Mouse (Mus musculus) heart, embryonic 15.5 days (tissue): Measurements from ENCODE around the gene Zic1. TPM values are rescaled to one million over a fixed set of nuclear protein-coding genes. Genes with fewer than 3 reads are reported as not detected.

Source experiments
- ATAC-seq: fragments of 200-750 bp; cut with Nextera tagmentation; replicated peaks from 2 replicates; pipeline ENCODE4 v1.8.0; 2017; ENCODE audit warnings: low read depth, moderate TSS enrichment; ENCODE audit not compliant: insufficient number of reproducible peaks, insufficient read depth, low FRiP score
- H3K27ac ChIP-seq: fragments of 300-500 bp; sonication (generic); 2 replicates; pipeline ENCODE4 v1.5.1; 2015; ENCODE audit warnings: mild to moderate bottlenecking, inconsistent platforms
- H3K27me3 ChIP-seq: fragments of 300-500 bp; sonication (generic); 2 replicates; pipeline ENCODE4 v1.6.1; 2015; ENCODE audit warnings: inconsistent platforms
- H3K36me3 ChIP-seq: fragments of 300-500 bp; sonication (generic); 2 replicates; pipeline ENCODE4 v1.6.1; 2015; ENCODE audit warnings: mild to moderate bottlenecking, inconsistent platforms
- H3K4me1 ChIP-seq: fragments of 300-500 bp; sonication (generic); replicated peaks from 2 replicates; pipeline ENCODE4 v1.6.1; 2015; ENCODE audit warnings: inconsistent platforms
- H3K4me2 ChIP-seq: fragments of 300-500 bp; sonication (generic); 2 replicates; pipeline ENCODE4 v1.6.1; 2015; ENCODE audit warnings: inconsistent platforms, mild to moderate bottlenecking, moderate library complexity
- H3K4me3 ChIP-seq: fragments of 300-500 bp; sonication (generic); 2 replicates; pipeline ENCODE4 v1.5.1; 2015; ENCODE audit warnings: mild to moderate bottlenecking, inconsistent platforms
- H3K9ac ChIP-seq: fragments of 300-500 bp; sonication (generic); 2 replicates; pipeline ENCODE4 v1.6.1; 2015; ENCODE audit warnings: mild to moderate bottlenecking, inconsistent platforms
- H3K9me3 ChIP-seq: fragments of 300-500 bp; sonication (generic); replicated peaks from 2 replicates; pipeline ENCODE4 v1.6.1; 2016; ENCODE audit warnings: inconsistent platforms
- WGBS: fragments of 180-500 bp; shearing (Covaris S2); methylation state at CpG from one replicate; pipeline ENCODE4 v1.1.7; 2015; ENCODE audit warnings: mixed read lengths; 5-methylcytosine and 5-hydroxymethylcytosine counted together
- polyA plus RNA-seq: library from polyadenylated mRNA; unstranded; fragments of >200 nt; fragmentation: Nextera tagmentation; extraction: Ambion mirVana; gene quantifications from 2 replicates; pipeline ENCODE4 v1.2.1, GENCODE M21; 2015

Zic1 gene
- polyA plus RNA-seq, 1 experiment from 2014 or later = 0.13 TPM

DNA sequence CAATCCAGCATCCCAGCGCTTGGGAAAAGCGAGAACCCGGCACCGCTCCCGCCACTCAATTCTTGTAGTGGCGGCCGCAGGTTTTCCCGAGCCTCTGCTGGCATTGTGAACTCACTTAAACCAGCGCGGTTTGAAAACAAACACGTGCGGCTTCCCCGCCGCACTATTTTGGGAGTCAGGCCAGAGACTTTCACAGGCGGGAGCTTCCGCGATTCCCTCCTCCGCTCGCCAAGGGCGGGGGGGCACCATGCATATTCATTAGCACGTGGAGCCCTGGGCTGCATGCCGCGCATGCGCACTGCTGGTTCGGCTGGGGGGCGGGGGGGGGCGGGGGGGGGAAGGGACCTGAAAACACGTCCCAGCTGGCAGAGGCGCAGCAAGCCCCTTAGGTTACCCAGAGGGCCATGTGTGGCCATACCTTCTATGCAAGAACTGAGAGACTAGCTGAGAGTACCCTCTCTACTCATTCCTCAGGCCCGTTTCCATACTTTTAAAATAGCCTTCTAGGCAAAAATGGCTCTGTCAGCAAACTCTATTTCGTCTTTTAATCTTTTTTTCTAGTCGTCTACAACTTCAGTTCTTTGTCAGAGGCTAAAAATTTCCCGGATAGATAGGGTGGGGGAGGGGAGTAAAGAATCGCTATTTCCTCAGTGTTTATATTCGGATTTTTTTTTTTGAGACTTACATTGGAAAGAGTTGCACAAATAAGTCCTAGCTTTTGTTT, 9.8 kb downstream of the Zic1 start:
- Histone ChIP-seq H3K36me3 (no peaks in the 10 kb centered on the region), H3K27ac (no peak overlapping the region), H3K9me3 (no peaks in the 10 kb centered on the region), H3K9ac (no peak overlapping the region), H3K27me3 (peaks cover 93% of the 10 kb centered on the region), H3K4me2 (peak overlapping the region; percentile 58), H3K4me3 (peak overlapping the region; percentile 34), H3K4me1 (peaks cover 10% of the 10 kb centered on the region)
- WGBS = 1% methylated on average over 35 of the region's 35 CpGs
- 0 out of 2 replicates have a peak, but pooled peaks have one; percentile 50 for ATAC-seq

- Histone ChIP-seq H3K27me3 (peaks cover 93% of the 10 kb centered on the region), H3K4me1 (peaks cover 12% of the 10 kb centered on the region), H3K36me3 (no peaks in the 10 kb centered on the region), H3K4me3 (peak overlapping the region; percentile 34), H3K27ac (no peak overlapping the region), H3K9ac (no peak overlapping the region), H3K9me3 (no peaks in the 10 kb centered on the region), H3K4me2 (peak overlapping the region; percentile 58)
- ATAC-seq = no peak
- WGBS = under 1% methylated on average over 7 of the region's 7 CpGs
These were observed 10.4 kb downstream of the Zic1 start for GRCm38 (mm10) chr9:91355270-91355589.

- ATAC-seq = no peak
- Histone ChIP-seq H3K4me3 (no peak overlapping the region), H3K9me3 (no peaks in the 10 kb centered on the region), H3K27me3 (peaks cover 93% of the 10 kb centered on the region), H3K36me3 (no peaks in the 10 kb centered on the region), H3K27ac (no peak overlapping the region), H3K9ac (no peak overlapping the region), H3K4me2 (no peak overlapping the region), H3K4me1 (peaks cover 12% of the 10 kb centered on the region)
- WGBS = 10% methylated on average over 22 of the region's 22 CpGs
These were observed 11.0 kb downstream of the Zic1 start for GRCm38 (mm10) chr9:91354434-91355269.

- no peak for ATAC-seq
- Histone ChIP-seq H3K36me3 (no peaks in the 10 kb centered on the region), H3K4me1 (peaks cover 12% of the 10 kb centered on the region), H3K9ac (no peak overlapping the region), H3K9me3 (no peaks in the 10 kb centered on the region), H3K4me3 (no peak overlapping the region), H3K27ac (no peak overlapping the region), H3K27me3 (peaks cover 90% of the 10 kb centered on the region), H3K4me2 (no peak overlapping the region)
- WGBS = 8% methylated on average over 37 of the region's 37 CpGs
These were observed 11.8 kb downstream of the Zic1 start for GRCm38 (mm10) chr9:91353551-91354433.

GRCm38 (mm10) chr9:91352786-91353185, 12.8 kb downstream of the Zic1 start:
- Histone ChIP-seq H3K4me1 (peaks cover 12% of the 10 kb centered on the region), H3K4me3 (no peak overlapping the region), H3K27me3 (peaks cover 86% of the 10 kb centered on the region), H3K9me3 (no peaks in the 10 kb centered on the region), H3K9ac (no peak overlapping the region), H3K27ac (no peak overlapping the region), H3K36me3 (no peaks in the 10 kb centered on the region), H3K4me2 (no peak overlapping the region)
- WGBS = 4% methylated on average over 15 of the region's 15 CpGs
- ATAC-seq = no peak

GRCm38 (mm10) chr9:91351961-91352411, 13.6 kb downstream of the Zic1 start:
- Histone ChIP-seq H3K27ac (no peak overlapping the region), H3K4me3 (no peak overlapping the region), H3K4me1 (peaks cover 12% of the 10 kb centered on the region), H3K4me2 (no peak overlapping the region), H3K36me3 (no peaks in the 10 kb centered on the region), H3K9me3 (no peaks in the 10 kb centered on the region), H3K27me3 (peaks cover 83% of the 10 kb centered on the region), H3K9ac (no peak overlapping the region)
- ATAC-seq = no peak
- WGBS = 2% methylated on average over 13 of the region's 13 CpGs

GRCm38 (mm10) chr9:91351361-91351760, 14.2 kb downstream of the Zic1 start:
- Histone ChIP-seq H3K9ac (no peak overlapping the region), H3K27ac (no peak overlapping the region), H3K27me3 (peaks cover 81% of the 10 kb centered on the region), H3K9me3 (no peaks in the 10 kb centered on the region), H3K4me2 (no peak overlapping the region), H3K4me3 (no peak overlapping the region), H3K4me1 (peaks cover 12% of the 10 kb centered on the region), H3K36me3 (no peaks in the 10 kb centered on the region)
- WGBS = 5% methylated on average over 5 of the region's 5 CpGs
- ATAC-seq = no peak

- ATAC-seq = no peak
- Histone ChIP-seq H3K4me3 (no peak overlapping the region), H3K9me3 (no peaks in the 10 kb centered on the region), H3K4me1 (peaks cover 11% of the 10 kb centered on the region), H3K4me2 (no peak overlapping the region), H3K36me3 (no peaks in the 10 kb centered on the region), H3K27me3 (peaks cover 76% of the 10 kb centered on the region), H3K27ac (no peak overlapping the region), H3K9ac (no peak overlapping the region)
- WGBS = 3% methylated on average over 14 of the region's 14 CpGs
These were observed 14.7 kb downstream of the Zic1 start for GRCm38 (mm10) chr9:91350861-91351291.

DNA sequence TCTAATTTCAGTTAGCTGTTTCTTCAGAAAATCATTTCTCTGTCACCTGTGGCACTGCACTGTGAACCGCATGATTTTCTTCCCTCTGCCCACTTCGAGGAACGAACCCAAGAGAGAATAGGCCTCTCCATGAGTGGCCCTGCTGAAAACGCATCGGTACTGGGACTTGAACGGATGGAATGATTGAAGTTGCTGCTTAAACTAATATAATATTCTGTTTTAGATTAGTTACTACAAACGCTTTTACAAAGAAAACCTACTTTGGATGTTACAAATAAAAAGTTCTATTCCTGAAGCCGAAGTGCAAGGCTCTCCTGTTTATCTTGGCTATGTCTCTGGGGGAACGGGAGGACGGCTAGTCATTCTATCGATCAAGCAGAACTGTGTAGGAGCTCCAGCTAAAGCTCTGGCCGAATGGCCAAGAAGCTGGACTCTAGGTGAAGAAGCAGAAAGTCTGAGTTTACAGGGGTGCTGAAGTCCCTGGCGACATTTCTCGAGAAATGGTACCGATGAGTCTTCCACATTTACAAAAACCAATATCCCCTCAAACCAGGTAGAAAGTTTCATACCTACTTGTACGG, 15.3 kb downstream of the Zic1 start:
- H3K4me1 ChIP-seq = peaks cover 5% of the 10 kb centered on the region
- H3K27me3 ChIP-seq = peaks cover 71% of the 10 kb centered on the region
- no peak overlapping the region for H3K4me3 ChIP-seq
- no peak for ATAC-seq
- H3K36me3 ChIP-seq = no peaks in the 10 kb centered on the region
- 2% methylated on average over 16 of the region's 16 CpGs for WGBS
- no peak overlapping the region for H3K27ac ChIP-seq
- no peaks in the 10 kb centered on the region for H3K9me3 ChIP-seq
- H3K9ac ChIP-seq = no peak overlapping the region
- no peak overlapping the region for H3K4me2 ChIP-seq

GRCm38 (mm10) chr9:91348746-91349145, 16.9 kb downstream of the Zic1 start:
- Histone ChIP-seq H3K4me3 (no peak overlapping the region), H3K27me3 (peaks cover 59% of the 10 kb centered on the region), H3K4me2 (no peak overlapping the region), H3K27ac (no peak overlapping the region), H3K9ac (no peak overlapping the region), H3K9me3 (no peaks in the 10 kb centered on the region), H3K36me3 (no peaks in the 10 kb centered on the region), H3K4me1 (peaks cover 3% of the 10 kb centered on the region; the same call in 1 of the 2 replicates)
- no peak for ATAC-seq
- 34% methylated on average over 1 of the region's 1 CpGs for WGBS

DNA sequence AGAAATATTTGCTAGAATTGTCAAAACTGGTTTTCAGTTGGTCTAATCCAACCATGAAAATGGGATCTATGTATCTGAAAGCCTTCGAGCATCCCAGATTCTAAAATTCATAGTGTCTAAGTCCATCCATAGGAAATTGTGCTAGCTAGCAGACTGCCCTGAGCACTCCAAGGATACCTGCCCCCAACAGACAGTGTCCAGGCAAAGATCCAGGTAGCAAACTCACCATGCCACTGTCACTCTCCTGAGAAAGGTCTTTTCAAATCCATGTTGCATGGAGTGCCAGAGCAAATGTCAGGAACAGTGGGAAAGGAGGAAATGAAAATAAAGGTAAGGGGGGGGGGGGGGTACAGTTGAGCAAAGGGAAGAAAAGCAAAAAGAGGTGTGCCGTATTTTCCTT, 18.0 kb downstream of the Zic1 start:
- H3K27ac ChIP-seq = no peak overlapping the region
- peaks cover 3% of the 10 kb centered on the region; the same call in 1 of the 2 replicates for H3K4me1 ChIP-seq
- no peak overlapping the region for H3K4me2 ChIP-seq
- H3K4me3 ChIP-seq = no peak overlapping the region
- whole genome bisulfite sequencing = 63% methylated on average over 2 of the region's 2 CpGs
- H3K9ac ChIP-seq = no peak overlapping the region
- ATAC-seq = no peak
- peaks cover 47% of the 10 kb centered on the region for H3K27me3 ChIP-seq
- no peaks in the 10 kb centered on the region for H3K36me3 ChIP-seq
- H3K9me3 ChIP-seq = no peaks in the 10 kb centered on the region
